Mouse (Mus musculus): ENCODE data around the gene Agfg1. TPM values are rescaled to one million over a fixed set of nuclear protein-coding genes. Genes with fewer than 3 reads are reported as not detected.

Agfg1 gene
- polyA plus RNA-seq, 2 experiments: 39.6 to 41.8 TPM

- Histone ChIP-seq H3K9ac (ENCODE audit: low read depth, low read length, severe bottlenecking) (no peak overlapping the region), H3K4me1 (ENCODE audit: control insufficient read depth, insufficient read depth, low read length) (peaks cover 8% of the 10 kb centered on the region; the same call in 1 of the 2 replicates), H3K36me3 (ENCODE audit: control insufficient read depth, insufficient read depth, low read length) (no peaks in the 10 kb centered on the region), H3K9me3 (ENCODE audit: control insufficient read depth, low read length) (no peaks in the 10 kb centered on the region), H3K4me3 (replicated peaks; ENCODE audit: low read length) (no peak overlapping the region), H3K4me2 (replicated peaks; ENCODE audit: low read depth, low read length, severe bottlenecking) (no peak overlapping the region), H3K27me3 (ENCODE audit: control insufficient read depth, insufficient read depth, low read length) (no peaks in the 10 kb centered on the region), H3K27ac (replicated peaks; ENCODE audit: low read depth, low read length) (no peak overlapping the region)
- ATAC-seq (ENCODE audit: low FRiP score, low read depth): no peak
- TF ChIP-seq POLR2A (IDR thresholded peaks at IDR 0.05; ENCODE audit: borderline replicate concordance, extremely low read depth, insufficient read depth, insufficient read length): no peak
- 66% methylated on average over 3 of the region's 3 CpGs for WGBS
- DNase-seq (ENCODE audit: low spot score): no peak
These were observed 18.6 kb upstream of the Agfg1 start for GRCm38 (mm10) chr1:82820626-82821186.

GRCm38 (mm10) chr1:82821846-82822245 is 17.4 kb upstream of the Agfg1 start:
- no peak for ATAC-seq (ENCODE audit: low FRiP score, low read depth)
- Histone ChIP-seq H3K27ac (replicated peaks; ENCODE audit: low read depth, low read length) (no peak overlapping the region), H3K27me3 (ENCODE audit: control insufficient read depth, insufficient read depth, low read length) (no peaks in the 10 kb centered on the region), H3K36me3 (ENCODE audit: control insufficient read depth, insufficient read depth, low read length) (no peaks in the 10 kb centered on the region), H3K9me3 (ENCODE audit: control insufficient read depth, low read length) (no peaks in the 10 kb centered on the region), H3K9ac (ENCODE audit: low read depth, low read length, severe bottlenecking) (no peak overlapping the region), H3K4me2 (replicated peaks; ENCODE audit: low read depth, low read length, severe bottlenecking) (no peak overlapping the region), H3K4me3 (replicated peaks; ENCODE audit: low read length) (no peak overlapping the region), H3K4me1 (ENCODE audit: control insufficient read depth, insufficient read depth, low read length) (peaks cover 8% of the 10 kb centered on the region; the same call in 1 of the 2 replicates)
- WGBS: 78% methylated on average over 3 of the region's 3 CpGs
- no peak for TF ChIP-seq POLR2A (IDR thresholded peaks at IDR 0.05; ENCODE audit: borderline replicate concordance, extremely low read depth, insufficient read depth, insufficient read length)
- DNase-seq (ENCODE audit: low spot score): no peak

GRCm38 (mm10) chr1:82824147-82824546 is 15.1 kb upstream of the Agfg1 start:
- H3K4me2 ChIP-seq (replicated peaks; ENCODE audit: low read depth, low read length, severe bottlenecking): no peak overlapping the region

DNA sequence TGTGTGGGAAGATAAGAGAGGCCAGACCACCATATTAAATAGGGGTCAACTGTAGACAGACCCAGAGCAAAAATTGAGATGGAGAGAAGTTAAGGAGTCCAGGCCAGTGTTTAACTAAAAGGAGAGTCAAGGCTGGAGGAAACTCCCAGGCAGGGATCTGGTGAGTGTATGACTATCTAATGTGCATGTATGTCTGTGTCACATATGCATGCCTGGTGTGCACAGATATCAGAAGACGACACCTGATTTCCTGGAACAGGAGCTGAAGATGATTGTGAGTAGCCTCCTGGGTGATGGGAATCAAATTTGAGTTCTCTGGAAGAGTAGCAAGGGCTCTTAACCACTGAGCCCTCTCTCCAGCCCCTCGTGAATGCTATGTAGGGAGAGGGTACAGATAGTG is 14.0 kb upstream of the Agfg1 start:
- TF ChIP-seq POLR2A (IDR thresholded peaks at IDR 0.05; ENCODE audit: borderline replicate concordance, extremely low read depth, insufficient read depth, insufficient read length): no peak
- DNase-seq (ENCODE audit: low spot score): no peak
- no peak overlapping the region for H3K27ac ChIP-seq (replicated peaks; ENCODE audit: low read depth, low read length)
- H3K9ac ChIP-seq (ENCODE audit: low read depth, low read length, severe bottlenecking): no peak overlapping the region
- WGBS: 91% methylated on average over 2 of the region's 2 CpGs
- H3K4me1 ChIP-seq (ENCODE audit: control insufficient read depth, insufficient read depth, low read length): 0 out of 2 replicates have a peak, but pooled peaks cover under 1% of the 10 kb centered on the region
- H3K36me3 ChIP-seq (ENCODE audit: control insufficient read depth, insufficient read depth, low read length): no peaks in the 10 kb centered on the region
- H3K27me3 ChIP-seq (ENCODE audit: control insufficient read depth, insufficient read depth, low read length): no peaks in the 10 kb centered on the region
- ATAC-seq (ENCODE audit: low FRiP score, low read depth): no peak
- H3K4me2 ChIP-seq (replicated peaks; ENCODE audit: low read depth, low read length, severe bottlenecking): no peak overlapping the region
- no peak overlapping the region for H3K4me3 ChIP-seq (replicated peaks; ENCODE audit: low read length)
- H3K9me3 ChIP-seq (ENCODE audit: control insufficient read depth, low read length): no peaks in the 10 kb centered on the region

More at GRCm38 (mm10) chr1:82824147-82824546, 15.1 kb upstream of the Agfg1 start:
- WGBS: 81% methylated on average over 6 of the region's 6 CpGs
- Histone ChIP-seq H3K27me3 (ENCODE audit: control insufficient read depth, insufficient read depth, low read length) (no peaks in the 10 kb centered on the region), H3K4me3 (replicated peaks; ENCODE audit: low read length) (no peak overlapping the region), H3K9ac (ENCODE audit: low read depth, low read length, severe bottlenecking) (no peak overlapping the region), H3K4me1 (ENCODE audit: control insufficient read depth, insufficient read depth, low read length) (peaks cover 8% of the 10 kb centered on the region; the same call in 1 of the 2 replicates), H3K36me3 (ENCODE audit: control insufficient read depth, insufficient read depth, low read length) (no peaks in the 10 kb centered on the region), H3K27ac (replicated peaks; ENCODE audit: low read depth, low read length) (no peak overlapping the region), H3K9me3 (ENCODE audit: control insufficient read depth, low read length) (no peaks in the 10 kb centered on the region)
- ATAC-seq (ENCODE audit: low FRiP score, low read depth) (no peak), DNase-seq (ENCODE audit: low spot score) (no peak)
- TF ChIP-seq POLR2A (IDR thresholded peaks at IDR 0.05; ENCODE audit: borderline replicate concordance, extremely low read depth, insufficient read depth, insufficient read length): no peak

DNA sequence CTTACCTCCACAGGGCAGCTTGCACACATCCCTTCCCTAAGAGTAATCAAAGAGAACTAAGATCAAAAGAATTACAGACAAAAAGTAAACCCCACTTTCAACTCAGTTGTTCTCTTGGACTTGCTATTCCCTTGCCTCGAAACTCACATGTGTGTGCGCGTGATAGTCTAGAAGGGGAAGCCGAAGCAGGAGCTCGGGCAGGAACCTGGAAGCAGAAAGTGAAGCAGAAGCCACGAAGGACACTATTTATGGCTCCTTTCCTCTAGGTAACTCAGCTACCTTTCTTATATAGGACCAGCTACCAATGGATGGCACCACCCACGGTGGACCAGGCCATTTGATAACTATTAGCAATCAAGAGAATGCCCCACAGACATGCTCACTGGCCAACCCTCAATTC is 13.5 kb upstream of the Agfg1 start:
- Histone ChIP-seq H3K27me3 (ENCODE audit: control insufficient read depth, insufficient read depth, low read length) (no peaks in the 10 kb centered on the region), H3K4me1 (ENCODE audit: control insufficient read depth, insufficient read depth, low read length) (no peaks in the 10 kb centered on the region), H3K4me3 (replicated peaks; ENCODE audit: low read length) (no peak overlapping the region), H3K27ac (replicated peaks; ENCODE audit: low read depth, low read length) (no peak overlapping the region), H3K9me3 (ENCODE audit: control insufficient read depth, low read length) (no peaks in the 10 kb centered on the region), H3K9ac (ENCODE audit: low read depth, low read length, severe bottlenecking) (no peak overlapping the region), H3K36me3 (ENCODE audit: control insufficient read depth, insufficient read depth, low read length) (no peaks in the 10 kb centered on the region), H3K4me2 (replicated peaks; ENCODE audit: low read depth, low read length, severe bottlenecking) (no peak overlapping the region)
- WGBS: 89% methylated on average over 7 of the region's 7 CpGs
- DNase-seq (ENCODE audit: low spot score) (no peak), ATAC-seq (ENCODE audit: low FRiP score, low read depth) (no peak)
- no peak for TF ChIP-seq POLR2A (IDR thresholded peaks at IDR 0.05; ENCODE audit: borderline replicate concordance, extremely low read depth, insufficient read depth, insufficient read length)

Measured in limb, embryonic 14.5 days (tissue).